Mouse (Mus musculus) forebrain, postnatal 0 days (tissue): Measurements from ENCODE around the gene Clec16a. TPM values are rescaled to one million over a fixed set of nuclear protein-coding genes. Genes with fewer than 3 reads are reported as not detected.

Source experiments
- ATAC-seq: fragments of 200-750 bp; cut with Nextera tagmentation; 2 replicates; pipeline ENCODE4 v1.8.0; 2017; ENCODE audit warnings: mild to moderate bottlenecking, moderate library complexity
- DNase-seq: peaks from one replicate; pipeline ENCODE4 v3.0.0-alpha.2; 2015
- H3K27ac ChIP-seq: fragments of 300-500 bp; sonication (generic); 2 replicates; pipeline ENCODE4 v1.5.1; 2014; ENCODE audit warnings: low read depth, mild to moderate bottlenecking, antibody characterized with exemption, low read length, moderate library complexity, mixed read lengths
- H3K27me3 ChIP-seq: fragments of 300-500 bp; sonication (generic); 2 replicates; pipeline ENCODE4 v1.6.1; 2014; ENCODE audit warnings: mild to moderate bottlenecking, low read length, mixed read lengths; ENCODE audit not compliant: insufficient read depth
- H3K36me3 ChIP-seq: fragments of 300-500 bp; sonication (generic); 2 replicates; pipeline ENCODE4 v1.6.1; 2014; ENCODE audit warnings: mild to moderate bottlenecking, moderate library complexity; ENCODE audit not compliant: insufficient read depth
- H3K4me1 ChIP-seq: fragments of 300-500 bp; sonication (generic); 2 replicates; pipeline ENCODE4 v1.6.1; 2014; ENCODE audit warnings: antibody characterized with exemption; ENCODE audit not compliant: insufficient read depth
- H3K4me2 ChIP-seq: fragments of 300-500 bp; sonication (generic); 2 replicates; pipeline ENCODE4 v1.6.1; 2014; ENCODE audit warnings: low read depth, mild to moderate bottlenecking, moderate library complexity
- H3K4me3 ChIP-seq: fragments of 300-500 bp; sonication (generic); 2 replicates; pipeline ENCODE4 v1.5.1; 2014; ENCODE audit warnings: low read depth, low read length, mixed read lengths
- H3K9ac ChIP-seq: fragments of 300-500 bp; sonication (generic); 2 replicates; pipeline ENCODE4 v1.6.1; 2014; ENCODE audit warnings: mild to moderate bottlenecking
- H3K9me3 ChIP-seq: fragments of 300-500 bp; sonication (generic); 2 replicates; pipeline ENCODE4 v1.6.1; 2016; ENCODE audit warnings: low read length
- CTCF ChIP-seq: sonication (generic); IDR thresholded peaks from 2 replicates; pipeline ENCODE4 v1.5.1; 2016; ENCODE audit warnings: antibody characterized with exemption, control low read depth, low read depth
- WGBS: fragments of 180-500 bp; shearing (Covaris S2); extraction: QIAGEN DNeasy Blood & Tissue Kit; methylation state at CpG from one replicate; pipeline ENCODE4 v1.1.7; 2014; 5-methylcytosine and 5-hydroxymethylcytosine counted together
- polyA plus RNA-seq: library from polyadenylated mRNA; unstranded; fragments of >200 nt; fragmentation: Nextera tagmentation; extraction: Ambion mirVana; gene quantifications from 2 replicates; pipeline ENCODE4 v1.2.1, GENCODE M21; 2015
- total RNA-seq: library from RNA; depleted of rRNA; stranded (reverse); fragments of >200 nt; gene quantifications from 2 replicates; pipeline ENCODE4 v1.2.3, GENCODE M21; 2014

The Clec16a gene
- total and polyA plus RNA-seq, 2 experiments from 2014 or later: 52.3 to 65.8 TPM

DNA sequence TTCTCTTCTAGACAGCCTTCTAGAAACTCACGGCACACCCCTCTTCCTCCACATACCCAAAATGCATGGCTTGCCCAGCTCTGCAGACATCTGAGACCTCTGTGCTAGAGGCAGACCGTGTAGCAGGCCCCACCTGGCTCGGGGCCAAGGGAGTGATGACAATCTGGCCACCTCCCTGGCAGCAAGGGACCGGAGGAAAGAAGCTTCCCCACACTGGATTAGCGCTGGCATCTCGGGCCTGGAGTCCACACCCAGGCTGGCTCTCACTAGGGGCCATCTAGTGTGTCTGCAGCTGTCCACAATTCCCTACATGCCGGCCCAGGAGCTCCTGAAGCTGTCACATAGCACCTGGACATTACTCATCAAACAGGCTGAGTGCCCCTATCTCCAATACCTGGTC is 10.6 kb upstream of the Clec16a start:
- WGBS: 64% methylated on average over 7 of the region's 7 CpGs
- peaks cover 7% of the 10 kb centered on the region; the same call in 1 of the 2 replicates for H3K4me1 ChIP-seq
- H3K36me3 ChIP-seq: peaks cover 10% of the 10 kb centered on the region
- H3K4me3 ChIP-seq: no peak overlapping the region
- DNase-seq (no peak), ATAC-seq (no peak)
- no peak overlapping the region for H3K9ac ChIP-seq
- H3K27me3 ChIP-seq: no peaks in the 10 kb centered on the region
- H3K9me3 ChIP-seq: no peaks in the 10 kb centered on the region
- TF ChIP-seq CTCF: no peak
- no peak overlapping the region for H3K27ac ChIP-seq
- no peak overlapping the region for H3K4me2 ChIP-seq

- ATAC-seq: no peak
- Histone ChIP-seq H3K9ac (no peak overlapping the region), H3K4me2 (no peak overlapping the region), H3K9me3 (no peaks in the 10 kb centered on the region), H3K27me3 (no peaks in the 10 kb centered on the region), H3K36me3 (no peaks in the 10 kb centered on the region), H3K27ac (no peak overlapping the region), H3K4me3 (no peak overlapping the region), H3K4me1 (peaks cover 25% of the 10 kb centered on the region)
- TF ChIP-seq CTCF: no peak
- 86% methylated on average over 5 of the region's 5 CpGs for WGBS
- DNase-seq: no peak
These were observed 8.8 kb upstream of the Clec16a start for GRCm38 (mm10) chr16:10536323-10536722.

DNA sequence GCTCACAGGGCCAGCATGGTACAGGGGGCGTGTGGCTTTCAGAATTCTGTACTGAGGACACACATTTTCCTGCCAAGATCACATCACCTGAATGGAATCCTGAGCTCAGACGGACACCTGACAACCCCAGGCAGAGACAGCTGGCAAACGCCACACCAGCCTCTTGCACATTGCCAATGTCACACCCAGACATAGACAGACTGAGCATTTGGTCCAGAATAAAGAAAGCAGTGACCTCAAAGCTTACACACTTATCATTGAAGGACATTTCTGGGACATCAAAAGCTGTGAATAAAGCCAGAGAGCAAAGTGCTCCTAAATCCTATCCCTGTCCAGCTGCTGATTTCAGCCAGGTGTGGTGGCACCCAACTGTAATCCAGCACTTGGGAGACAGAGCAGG is 8.2 kb upstream of the Clec16a start:
- TF ChIP-seq CTCF: no peak
- no peak for ATAC-seq
- H3K4me3 ChIP-seq: no peak overlapping the region

DNA sequence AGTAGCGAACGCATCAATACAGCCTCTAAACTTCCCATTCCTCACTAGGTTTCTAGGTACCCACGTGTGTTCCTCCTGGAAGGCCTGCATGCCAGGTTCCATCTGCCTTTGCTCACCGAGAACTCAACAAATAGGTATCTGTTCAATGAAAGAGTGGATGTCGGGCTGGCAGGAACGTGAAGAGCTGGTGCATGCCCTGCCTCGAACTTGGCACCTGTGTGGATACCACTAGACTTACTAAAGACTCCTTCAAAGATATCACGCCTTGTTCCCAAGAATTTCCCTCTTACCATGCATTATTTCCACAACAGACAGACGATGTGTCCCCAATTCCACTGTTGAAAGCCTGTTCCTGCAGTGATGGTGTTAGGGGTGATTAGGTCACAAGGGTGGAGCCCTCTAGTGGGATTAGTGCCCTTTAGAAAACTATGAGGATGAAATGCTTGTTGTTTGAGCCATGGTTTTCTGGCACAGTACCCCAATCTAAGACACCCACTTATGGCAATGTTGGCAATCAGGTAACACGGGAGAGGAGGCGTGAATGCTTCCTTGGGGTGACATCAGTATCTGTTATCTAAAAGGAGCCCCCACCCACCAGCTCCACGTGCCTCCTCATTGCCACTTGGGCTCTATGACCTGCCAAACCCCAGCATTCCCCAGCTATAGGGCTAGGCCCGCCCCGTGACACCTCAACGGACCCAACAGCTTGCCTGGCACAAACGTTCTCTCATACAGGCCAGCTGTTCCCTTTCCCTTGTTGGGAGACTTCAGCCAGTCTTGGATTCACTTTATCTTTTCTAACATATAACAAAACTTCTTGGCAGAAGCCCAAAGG is 4.2 kb upstream of the Clec16a start:
- WGBS: 64% methylated on average over 16 of the region's 16 CpGs
- Histone ChIP-seq H3K4me1 (peaks cover 35% of the 10 kb centered on the region), H3K9me3 (no peaks in the 10 kb centered on the region)

More for the DNA sequence above, 8.2 kb upstream of the Clec16a start:
- WGBS: 76% methylated on average over 3 of the region's 3 CpGs
- Histone ChIP-seq H3K27me3 (no peaks in the 10 kb centered on the region), H3K4me1 (peaks cover 31% of the 10 kb centered on the region), H3K9me3 (no peaks in the 10 kb centered on the region), H3K36me3 (no peaks in the 10 kb centered on the region), H3K9ac (no peak overlapping the region), H3K4me2 (no peak overlapping the region), H3K27ac (no peak overlapping the region)
- DNase-seq: no peak

DNA sequence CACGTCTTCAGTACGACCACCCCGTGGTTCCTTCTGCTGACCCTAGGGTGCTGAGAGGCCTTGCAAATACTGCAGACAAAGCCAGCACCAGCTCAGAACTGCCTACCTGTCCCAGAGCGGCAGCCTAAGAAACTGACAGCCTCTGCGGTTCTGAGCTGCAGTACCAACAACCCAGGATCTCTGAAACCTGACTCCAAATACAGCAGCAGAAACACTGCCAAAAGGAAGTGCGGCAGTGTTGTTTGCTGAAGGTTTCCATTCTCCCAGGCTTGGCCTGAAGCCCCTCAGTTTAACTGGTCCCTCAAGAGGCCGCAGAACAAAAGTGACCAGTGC is 3.6 kb upstream of the Clec16a start:
- peak overlapping the region; percentile 83 for H3K4me3 ChIP-seq
- peaks cover 41% of the 10 kb centered on the region for H3K4me1 ChIP-seq
- H3K36me3 ChIP-seq: no peaks in the 10 kb centered on the region
- DNase-seq: no peak
- no peaks in the 10 kb centered on the region for H3K27me3 ChIP-seq
- H3K4me2 ChIP-seq: peak overlapping the region; percentile 93
- WGBS: 17% methylated on average over 7 of the region's 7 CpGs
- ATAC-seq: no peak
- no peak for TF ChIP-seq CTCF
- no peaks in the 10 kb centered on the region for H3K9me3 ChIP-seq
- no peak overlapping the region for H3K27ac ChIP-seq
- H3K9ac ChIP-seq: peak overlapping the region; percentile 82

More for the DNA sequence above, 4.2 kb upstream of the Clec16a start:
- no peaks in the 10 kb centered on the region for H3K36me3 ChIP-seq
- H3K9ac ChIP-seq: peak overlapping the region; percentile 82
- no peak overlapping the region for H3K27ac ChIP-seq
- no peak for ATAC-seq
- DNase-seq: no peak
- peak overlapping the region; percentile 83 for H3K4me3 ChIP-seq
- H3K27me3 ChIP-seq: no peaks in the 10 kb centered on the region
- TF ChIP-seq CTCF: peak; percentile 7; the same call in 1 of the 2 replicates
- peak overlapping the region; percentile 93 for H3K4me2 ChIP-seq

DNA sequence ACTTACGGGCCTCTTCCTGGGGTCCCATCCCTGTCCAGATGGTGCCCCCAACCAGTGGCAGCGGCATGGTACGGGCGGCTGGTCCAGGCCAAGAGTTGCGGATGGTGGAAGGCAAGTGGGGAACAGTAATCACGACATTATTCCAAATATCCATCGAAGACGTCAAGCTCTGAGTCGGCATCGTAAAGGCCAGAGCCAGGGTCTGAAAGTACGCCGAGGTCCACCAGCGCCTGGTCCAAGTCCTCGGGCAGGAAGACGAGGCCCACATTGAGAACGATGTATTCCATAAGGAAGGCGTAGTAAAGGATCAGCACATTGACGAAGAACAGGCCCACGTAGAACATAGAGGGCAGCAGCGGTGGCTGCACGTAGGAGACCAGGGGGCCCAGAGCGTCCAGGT is 2.9 kb upstream of the Clec16a start:
- DNase-seq (no peak), ATAC-seq (peak; percentile 4; the same call in 1 of the 2 replicates)
- Histone ChIP-seq H3K36me3 (no peaks in the 10 kb centered on the region), H3K9me3 (no peaks in the 10 kb centered on the region), H3K4me3 (peak overlapping the region; percentile 83), H3K27ac (peak overlapping the region; percentile 67; the same call in 1 of the 2 replicates), H3K27me3 (no peaks in the 10 kb centered on the region), H3K4me1 (peaks cover 44% of the 10 kb centered on the region), H3K9ac (peak overlapping the region; percentile 82), H3K4me2 (peak overlapping the region; percentile 93)
- TF ChIP-seq CTCF: no peak
- 2% methylated on average over 22 of the region's 22 CpGs for WGBS

GRCm38 (mm10) chr16:10542698-10543365 is 2.3 kb upstream of the Clec16a start, which contains the start of gene Dexi:
Dexi (minus strand) TSS chr16:10543054.
- Histone ChIP-seq H3K4me2 (peak within 1 kb of the TSS; percentile 93), H3K27me3 (no peaks in the 10 kb centered on the region), H3K36me3 (no peaks in the 10 kb centered on the region), H3K27ac (peak within 1 kb of the TSS; percentile 67), H3K4me1 (peaks cover 44% of the 10 kb centered on the region), H3K4me3 (peak within 1 kb of the TSS; percentile 83), H3K9me3 (no peaks in the 10 kb centered on the region), H3K9ac (peak within 1 kb of the TSS; percentile 82)
- DNase-seq: peak; percentile 97
- 2% methylated on average over 51 of the region's 61 CpGs for WGBS
- TF ChIP-seq CTCF: peak; percentile 52
- peak; percentile 94 for ATAC-seq
